Mouse (Mus musculus): ENCODE measurements around the gene Dnajc4. TPM values are rescaled to one million over a fixed set of nuclear protein-coding genes. Genes with fewer than 3 reads are reported as not detected.

The Dnajc4 gene
- total RNA-seq (2021), result 10 to 100 TPM; 51.0 to 57.1 TPM

DNA sequence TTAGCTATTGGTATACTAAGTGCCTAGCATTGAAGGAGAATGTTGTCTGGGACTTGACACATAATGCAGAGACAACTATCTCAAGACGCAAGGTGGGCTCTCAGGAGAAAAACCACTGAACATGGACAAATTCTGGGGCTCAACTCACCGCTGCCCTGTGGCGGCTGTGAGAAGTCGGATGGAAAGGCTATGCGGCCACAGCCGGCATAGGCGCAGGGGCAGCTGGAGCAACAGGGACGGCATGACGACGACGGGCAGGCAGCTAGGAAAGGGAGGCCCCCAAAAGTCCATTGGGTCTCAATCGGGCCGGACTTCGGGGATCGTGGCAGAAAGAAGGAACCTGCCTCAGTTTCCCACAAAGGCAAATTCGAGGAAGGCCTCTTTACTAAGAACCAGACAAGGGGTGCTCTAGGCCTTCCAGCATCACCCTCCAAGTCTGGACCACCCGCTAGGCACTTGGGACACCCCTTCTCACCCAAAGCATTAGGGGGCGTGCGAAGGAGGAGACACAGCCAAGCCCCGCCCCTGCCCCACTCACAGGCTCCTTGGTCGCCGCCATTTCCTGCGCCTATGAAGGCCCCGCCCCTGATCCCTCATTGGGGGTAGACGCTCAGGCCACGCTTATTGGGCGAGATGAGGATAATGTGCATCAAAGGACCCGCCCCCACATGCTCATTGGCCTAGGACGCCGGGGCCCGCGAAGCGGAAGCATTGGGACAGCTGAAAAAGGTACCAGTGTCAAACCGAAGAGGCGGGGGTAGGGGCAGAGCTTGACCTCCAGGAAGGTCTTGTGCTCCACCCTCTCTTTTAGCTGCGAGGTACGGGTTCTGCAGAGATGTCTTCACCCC is at the start of gene Dnajc4:
Gene Dnajc4 (minus strand): TSS at position 562 of the 848 bp plus-strand sequence.
- intact Hi-C loops (cut with DNase I), result loop anchor here (1.0 kb wide), 1 partner anchor 12 kb away; the partner anchor contains the start of gene Fkbp2
- peak; percentile 92 for DNase-seq

DNA sequence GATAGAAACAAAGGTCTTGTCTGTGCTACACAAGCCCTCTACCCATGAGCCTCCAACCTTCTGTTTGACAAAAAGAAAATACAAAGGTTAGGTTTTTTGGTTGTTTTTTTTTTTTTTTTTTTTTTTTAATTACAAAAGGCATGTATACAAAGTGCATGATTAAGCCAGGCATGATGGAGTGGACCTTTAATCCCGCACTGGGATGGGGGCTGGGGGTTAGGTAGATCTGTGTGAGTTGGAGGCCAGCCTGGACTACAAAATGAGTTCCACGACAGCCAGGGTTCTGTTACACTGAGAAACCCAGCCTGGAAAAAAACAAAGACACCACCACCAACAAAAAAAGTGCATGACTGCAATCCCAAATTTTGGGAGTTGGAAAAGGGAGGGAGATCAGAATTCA is 48.8 kb upstream of the Dnajc4 start:
- intact Hi-C loops (cut with DNase I), result no loop called here
- no peak for DNase-seq

DNA sequence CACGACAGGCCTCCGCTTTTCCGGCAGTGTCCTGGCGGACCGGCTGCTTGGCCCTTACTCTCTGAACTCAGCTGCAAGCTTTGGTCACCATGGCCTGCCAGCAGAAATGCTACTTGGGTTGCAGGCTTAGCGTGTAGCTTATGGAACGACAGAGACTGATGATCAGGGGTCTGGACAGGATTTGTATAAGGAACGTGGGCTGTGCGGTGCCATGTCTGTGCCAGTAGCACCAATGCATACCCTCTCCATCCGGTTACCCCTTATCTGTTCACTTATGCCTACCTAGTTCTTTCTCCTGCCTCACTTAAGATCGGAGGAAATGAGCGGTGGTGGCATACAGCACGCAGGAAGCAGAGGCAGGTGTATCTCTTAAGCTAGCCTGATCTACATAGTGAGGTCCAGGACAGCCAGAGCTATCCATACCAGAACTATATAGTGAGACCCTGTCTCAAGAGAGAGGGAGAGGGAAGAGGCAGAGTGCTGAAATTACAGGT is 48.3 kb upstream of the Dnajc4 start:
- intact Hi-C loops (cut with DNase I), result no loop called here
- DNase-seq, result no peak

DNA sequence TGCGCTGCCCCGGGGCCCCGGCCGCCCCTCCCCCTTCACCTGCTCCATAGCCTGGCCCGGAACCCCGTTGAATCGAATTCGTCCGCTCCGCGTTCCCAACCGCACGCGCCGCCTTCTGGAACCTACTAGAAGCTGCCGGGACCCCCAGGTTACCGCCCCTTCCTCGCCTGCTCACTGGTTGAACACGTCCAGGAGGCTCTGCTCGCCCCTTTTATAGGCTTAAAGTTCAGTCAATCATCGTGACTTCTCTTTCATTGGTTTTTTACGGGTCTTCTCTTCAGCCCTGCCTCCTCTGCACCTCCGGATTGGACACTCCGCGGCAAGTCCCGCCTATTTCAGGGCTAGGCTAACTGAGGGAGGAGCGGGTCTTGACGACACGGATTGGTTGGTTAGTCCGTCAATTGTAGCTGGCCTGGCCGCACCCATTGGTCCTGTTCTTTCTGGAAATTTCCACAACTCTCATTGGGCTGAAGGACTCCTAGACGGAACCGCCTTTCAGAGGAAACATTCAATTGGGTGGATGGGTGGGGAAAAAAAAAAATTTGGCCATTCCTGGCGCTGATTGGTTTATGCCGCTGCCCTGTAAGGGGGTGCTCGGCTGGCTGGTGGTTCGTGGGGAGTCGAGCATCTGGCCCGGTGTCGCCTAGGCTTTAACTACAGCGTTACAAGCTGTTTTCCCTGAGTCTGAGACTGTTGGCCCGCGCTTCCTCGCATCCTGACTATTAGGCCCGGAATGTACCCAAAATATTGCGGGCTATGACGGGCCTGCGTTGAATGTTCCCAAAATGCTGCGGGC is 47.7 kb upstream of the Dnajc4 start, which contains the start of gene Stip1:
Gene Stip1 (minus strand): TSS at position 127 of the 796 bp plus-strand sequence.
- DNase-seq, result peak; percentile 97 to 98
- intact Hi-C loops (cut with DNase I), result loop anchor here (5.0 kb wide), 1 partner anchor 43 kb away; the partner anchor contains the start of genes Nudt22 and Trpt1

DNA sequence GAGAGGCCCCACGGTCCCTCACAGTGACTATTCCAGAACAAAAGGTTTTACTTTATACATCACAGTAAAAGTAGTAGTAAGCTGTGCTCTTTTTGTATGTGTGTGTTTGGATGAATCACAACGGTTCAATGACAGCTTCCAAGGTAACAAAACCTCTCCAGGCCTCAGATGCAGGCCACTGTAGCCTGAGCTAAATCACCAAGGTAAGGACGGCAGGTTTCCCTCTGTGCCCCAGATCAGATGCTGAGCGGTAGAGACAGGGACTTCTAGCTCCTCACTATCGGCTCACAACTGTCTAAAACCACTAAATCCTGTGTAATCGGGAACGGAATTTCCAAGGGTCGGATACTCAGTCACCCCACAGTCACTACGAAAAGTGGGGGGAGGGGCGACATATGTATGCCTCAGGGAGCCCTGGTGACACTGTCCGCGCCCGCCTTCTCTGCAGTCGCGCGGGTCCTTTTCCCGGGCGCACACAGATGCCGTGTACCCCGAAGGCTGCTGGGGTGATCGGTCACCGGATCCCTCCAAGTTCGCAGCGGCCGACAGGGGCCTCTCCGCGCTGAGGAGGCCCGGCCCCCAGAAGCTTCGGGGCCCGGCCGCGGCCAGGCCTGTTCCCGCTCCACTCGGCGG is 46.8 kb upstream of the Dnajc4 start:
- peak in 1 of 2 experiments; percentile 49 for DNase-seq
- intact Hi-C loops (cut with DNase I), result loop anchor here (5.0 kb wide), 1 partner anchor 42 kb away; the partner anchor contains the start of genes Nudt22 and Trpt1

DNA sequence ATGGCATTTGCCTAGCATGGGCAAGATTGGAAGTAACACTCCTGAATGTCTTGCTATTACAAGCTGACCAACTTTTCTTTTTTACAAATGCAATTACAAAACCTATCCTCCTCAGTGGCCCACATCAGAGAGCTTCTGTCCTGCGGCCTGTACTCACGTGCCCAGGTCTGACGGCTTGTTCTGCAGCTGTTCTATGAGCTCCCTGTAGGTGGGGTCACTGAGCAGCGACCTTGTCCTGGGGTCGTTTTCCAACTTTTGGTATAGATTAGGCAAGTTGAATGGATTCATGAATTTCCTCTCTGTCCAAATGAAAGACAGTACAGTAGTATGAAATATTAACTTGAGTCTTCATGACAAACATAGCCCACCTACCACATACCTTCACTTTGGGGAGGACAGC is 41.6 kb upstream of the Dnajc4 start:
- no peak for DNase-seq
- intact Hi-C loops (cut with DNase I), result no loop called here

DNA sequence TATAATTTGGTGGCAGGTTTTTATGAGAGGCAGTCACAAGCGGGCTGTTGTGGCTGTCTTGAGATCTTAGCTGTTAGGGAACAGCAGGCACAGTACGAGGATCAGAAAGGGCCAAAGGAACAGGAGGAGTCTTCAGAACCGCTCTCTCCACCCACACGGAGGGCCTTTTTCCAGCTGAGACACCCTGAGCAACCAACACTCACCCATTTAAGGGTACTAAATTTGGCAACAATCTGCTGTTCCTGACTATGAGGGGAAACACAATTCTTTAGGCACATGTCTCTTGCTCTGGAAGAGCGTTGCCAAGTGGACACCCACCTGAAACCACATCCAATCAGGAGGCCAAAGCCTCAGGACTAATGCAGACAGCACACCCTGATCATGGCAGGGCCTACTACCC is 37.2 kb upstream of the Dnajc4 start:
- intact Hi-C loops (cut with DNase I), result no loop called here

DNA sequence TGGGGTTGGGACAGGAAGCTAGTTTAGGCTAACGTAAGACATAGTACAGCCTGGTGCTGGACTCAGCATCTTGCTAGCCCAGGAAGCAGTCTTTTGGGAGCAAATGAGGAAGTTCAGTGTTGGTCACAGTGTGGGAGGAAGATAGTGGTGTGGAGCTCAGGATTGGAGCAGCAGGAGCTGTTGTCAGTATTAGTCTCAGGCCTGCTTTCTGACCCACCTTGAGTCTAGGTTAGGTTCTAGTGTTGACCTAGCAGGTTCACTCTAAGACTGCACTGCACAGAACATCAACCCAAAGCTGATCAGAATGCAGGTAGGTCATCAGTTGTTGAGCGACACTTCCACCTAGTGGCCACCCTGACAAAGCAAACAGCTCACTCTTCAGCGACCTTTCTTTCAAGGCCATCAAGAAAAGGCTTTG is 27.9 kb upstream of the Dnajc4 start:
- intact Hi-C loops (cut with DNase I), result loop anchor here (1.0 to 5.0 kb wide), 3 partner anchors 43 to 533 kb away; partner anchors contain the start of gene Plcb3
- DNase-seq, result peak; percentile 65 to 66

More for the DNA sequence above, 37.2 kb upstream of the Dnajc4 start:
- no peak for DNase-seq

DNA sequence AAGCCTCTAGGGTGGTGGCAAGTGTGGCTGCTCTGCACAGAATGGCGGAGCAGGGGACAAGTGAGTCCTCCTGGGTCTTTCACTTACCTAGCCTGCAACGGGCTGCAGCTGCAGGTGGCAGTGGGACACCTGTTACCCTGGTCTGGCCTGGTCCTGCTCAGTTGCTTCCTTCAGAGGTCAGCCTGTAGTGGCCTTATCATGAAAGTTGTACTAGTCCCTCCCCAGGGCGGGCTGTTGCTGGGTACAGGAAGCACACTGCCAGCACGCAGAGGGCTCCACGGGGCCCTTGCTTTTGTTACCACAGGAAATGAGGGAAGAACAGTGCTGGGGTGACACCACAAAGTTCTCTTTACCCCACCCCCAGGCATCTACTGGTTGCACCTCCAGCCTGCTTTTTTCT is 26.8 kb upstream of the Dnajc4 start, which contains the start of gene Fermt3:
Gene Fermt3 (minus strand): TSS at position 279 of the 400 bp plus-strand sequence.
- DNase-seq, result peak; percentile 41 to 43
- intact Hi-C loops (cut with DNase I), result no loop called here

DNA sequence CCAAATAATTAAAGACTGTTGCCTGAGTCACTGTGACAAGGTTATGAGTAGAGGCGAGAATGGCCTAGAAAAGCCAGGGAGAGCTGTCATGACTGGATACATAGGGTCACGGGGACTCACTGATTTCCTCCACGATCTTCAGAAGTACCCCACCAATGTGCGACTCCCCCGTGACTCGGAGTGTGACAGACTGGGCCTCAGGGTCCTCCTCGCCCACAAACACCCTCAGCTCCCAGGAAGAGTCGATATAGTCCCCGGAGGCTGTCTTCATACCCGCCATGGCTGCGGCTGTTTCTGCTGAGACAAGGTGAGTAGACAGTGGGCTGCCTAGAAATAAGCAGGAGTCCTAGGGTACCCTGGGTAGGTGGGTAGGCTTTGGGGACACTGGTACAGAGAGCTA is 26.2 kb upstream of the Dnajc4 start:
- no peak for DNase-seq
- intact Hi-C loops (cut with DNase I), result no loop called here

DNA sequence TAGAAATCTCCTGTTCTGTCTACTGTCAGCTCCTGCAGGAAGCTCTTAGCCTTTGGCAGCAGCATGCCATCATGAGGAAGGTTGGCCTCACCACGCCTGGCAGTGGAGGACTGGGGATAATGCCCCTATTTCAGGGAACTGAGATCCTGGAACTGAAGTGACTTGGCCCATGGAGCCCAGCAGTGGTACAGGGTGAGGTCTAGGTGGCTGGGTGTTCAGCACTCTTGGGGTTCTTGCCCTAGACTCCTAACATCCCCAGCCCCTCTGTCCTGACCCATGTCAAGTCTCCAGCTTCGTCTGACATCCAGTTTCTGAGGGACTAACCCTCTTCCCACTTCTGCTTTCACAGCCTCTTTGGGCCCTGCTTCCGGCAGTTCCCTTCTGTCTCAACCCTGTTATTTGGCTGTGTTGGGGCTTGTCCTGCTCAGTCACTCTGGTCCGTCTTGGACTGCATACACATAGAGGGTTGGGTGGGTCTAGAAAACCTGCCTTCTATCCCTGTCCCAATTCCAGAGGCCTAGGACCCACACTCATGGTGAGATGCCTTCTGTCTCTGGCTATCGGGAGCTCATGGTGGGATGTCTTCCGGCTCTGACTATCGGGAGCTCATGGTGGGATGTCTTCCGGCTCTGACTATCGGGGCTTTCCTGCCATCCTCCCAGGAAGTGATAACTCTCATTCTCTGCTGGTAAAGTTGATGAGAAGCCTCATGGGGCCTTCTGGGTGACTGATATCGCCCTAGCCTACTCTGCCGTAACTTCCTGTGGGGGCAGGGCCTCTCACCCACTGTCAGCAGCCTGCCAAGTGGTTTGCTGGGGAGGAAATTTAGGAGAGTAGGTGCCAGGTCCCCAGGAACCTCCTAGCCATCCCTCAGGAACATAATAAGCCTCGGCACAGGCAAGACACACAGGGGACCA is 25.4 kb upstream of the Dnajc4 start:
- no peak for DNase-seq
- intact Hi-C loops (cut with DNase I), result no loop called here

DNA sequence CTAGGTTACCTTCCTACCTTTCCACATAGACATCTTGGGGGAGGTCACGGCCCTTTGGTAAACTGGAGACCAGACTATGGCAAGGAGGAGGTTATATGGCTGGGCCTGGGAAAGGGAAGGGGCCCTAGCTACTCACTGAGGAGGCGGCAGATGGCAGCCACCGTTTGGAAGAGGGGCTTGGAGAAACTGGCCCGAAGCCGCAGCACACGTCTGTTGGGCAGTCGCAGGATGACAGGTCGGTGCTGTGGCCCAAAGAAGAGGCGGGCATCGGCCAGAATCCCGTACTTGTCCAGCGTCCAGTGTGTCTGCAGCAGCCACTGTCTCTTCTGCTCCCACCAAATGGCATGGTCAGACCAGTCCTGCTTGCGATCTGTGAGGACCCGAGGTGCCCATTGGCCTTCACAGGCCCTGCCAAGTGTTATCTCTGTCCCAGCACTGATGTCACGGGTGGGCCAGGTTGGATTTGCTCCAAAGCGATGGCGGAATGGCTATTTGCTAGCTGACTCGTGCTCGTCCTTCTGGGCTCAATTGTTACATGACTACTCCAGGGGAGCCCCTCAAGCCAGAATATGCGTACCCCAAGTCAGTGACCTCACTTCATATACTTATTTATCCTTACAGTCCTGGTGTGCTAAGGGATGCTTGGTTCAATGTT is 22.2 kb upstream of the Dnajc4 start:
- intact Hi-C loops (cut with DNase I), result no loop called here

DNA sequence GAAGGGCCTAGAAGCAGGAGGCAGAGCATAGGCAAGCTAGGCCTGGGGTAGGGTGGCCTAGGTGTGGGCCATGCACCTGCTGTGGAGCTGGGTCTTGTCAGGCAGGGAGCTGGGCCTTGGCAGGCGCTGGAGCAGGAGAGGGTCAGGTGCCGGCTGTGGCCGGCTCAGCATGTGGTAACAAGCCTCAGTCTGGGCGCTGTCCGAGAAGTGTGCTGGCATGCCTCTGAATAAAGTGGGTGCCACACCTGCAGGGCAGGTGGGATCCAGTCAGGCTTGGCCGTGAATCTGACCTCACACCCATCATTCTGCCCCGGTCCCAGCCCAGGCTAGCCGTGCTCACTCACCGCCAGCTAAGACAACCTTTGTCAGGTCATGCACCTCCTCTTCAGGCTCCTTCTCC is 21.6 kb upstream of the Dnajc4 start:
- no peak for DNase-seq
- intact Hi-C loops (cut with DNase I), result no loop called here

More for the DNA sequence above, 22.2 kb upstream of the Dnajc4 start:
- no peak for DNase-seq

DNA sequence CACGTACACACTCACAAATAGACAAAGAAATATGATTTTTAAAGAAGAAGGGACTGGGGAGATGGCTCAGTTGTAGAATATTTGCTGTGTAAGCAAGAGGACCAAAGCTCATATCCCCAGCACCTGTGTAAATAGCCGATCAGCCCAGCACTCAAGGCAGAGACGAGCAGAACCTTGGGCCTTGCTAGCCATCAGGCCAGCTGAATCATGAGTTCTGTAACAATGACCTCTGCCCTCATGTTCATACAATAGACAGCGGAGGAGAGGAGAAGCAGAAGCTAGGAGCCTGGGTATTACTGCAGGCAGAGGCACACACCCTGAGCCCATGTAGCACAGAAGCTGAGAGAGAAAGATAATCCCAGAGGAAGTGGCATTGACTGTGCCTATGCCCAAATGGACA is 20.1 kb upstream of the Dnajc4 start:
- intact Hi-C loops (cut with DNase I), result no loop called here

DNA sequence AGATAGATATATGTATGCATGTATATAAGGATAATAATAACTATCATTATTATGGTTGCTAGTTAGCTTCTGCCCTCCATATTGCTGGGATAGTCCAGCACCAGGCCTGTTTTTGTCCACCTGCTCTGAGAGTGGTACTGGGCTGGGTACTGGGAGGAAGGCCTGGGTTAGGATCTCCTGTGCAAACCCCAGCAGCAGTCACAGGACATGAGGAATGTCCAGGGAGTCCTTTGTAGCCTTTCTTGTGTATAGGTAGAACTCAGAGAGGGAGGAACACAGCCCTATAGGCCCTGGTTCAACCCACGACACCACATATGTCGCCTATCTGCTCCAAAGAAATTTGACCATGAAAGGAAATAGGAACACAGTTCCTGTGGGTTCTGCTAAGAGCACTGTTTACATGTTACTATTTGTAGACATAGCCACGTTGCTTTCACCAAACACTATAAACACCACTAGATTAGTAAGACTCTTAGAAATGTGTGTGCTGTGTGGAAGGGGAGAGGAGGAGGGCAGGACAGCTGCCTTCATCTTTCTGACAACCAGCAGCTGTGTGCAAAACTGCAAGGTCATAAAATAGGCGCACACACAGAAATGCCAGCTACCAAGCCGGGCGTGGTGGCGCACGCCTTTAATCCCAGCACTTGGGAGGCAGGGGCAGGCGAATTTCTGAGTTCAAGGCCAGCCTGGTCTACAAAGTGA is 14.7 kb upstream of the Dnajc4 start:
- intact Hi-C loops (cut with DNase I), result no loop called here
- no peak for DNase-seq

More for the DNA sequence above, 20.1 kb upstream of the Dnajc4 start:
- DNase-seq, result no peak

DNA sequence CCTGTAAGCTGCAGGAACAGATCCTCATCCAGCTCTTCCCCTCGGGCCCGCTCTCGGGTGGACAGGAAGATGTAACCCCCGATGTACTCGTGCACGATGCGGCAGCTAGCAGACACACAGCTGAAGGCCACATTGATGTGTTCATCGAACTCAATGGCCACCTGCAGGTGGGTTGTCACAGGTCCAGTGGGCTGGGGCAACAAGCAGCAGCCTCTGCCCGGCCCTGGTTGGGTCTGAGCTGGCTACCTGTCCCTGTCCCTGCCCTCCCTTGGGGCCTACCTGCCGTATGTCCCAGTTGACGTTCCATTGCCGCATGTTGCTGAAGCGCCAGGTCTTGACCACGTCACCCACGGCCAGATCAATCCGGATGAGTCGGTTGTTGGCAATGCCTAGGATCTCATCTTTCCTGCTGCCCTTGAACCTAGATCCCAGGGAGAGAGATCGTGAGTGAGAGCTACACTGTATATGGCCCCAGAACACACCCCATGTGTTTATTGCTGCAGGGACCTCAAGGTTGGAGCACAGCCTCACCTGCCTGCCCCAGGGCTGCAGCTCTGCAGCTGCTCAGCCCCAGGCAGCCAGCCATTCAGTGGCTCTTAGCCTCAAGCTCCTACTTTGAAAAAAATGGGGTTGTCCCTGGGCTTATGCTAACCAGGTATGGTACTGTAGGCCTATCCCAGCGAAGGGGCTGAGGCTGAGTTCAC is 7.1 kb upstream of the Dnajc4 start:
- no peak for DNase-seq
- intact Hi-C loops (cut with DNase I), result loop anchor here (5.0 kb wide), 1 partner anchor 38 kb away; the partner anchor contains the start of gene Stip1

DNA sequence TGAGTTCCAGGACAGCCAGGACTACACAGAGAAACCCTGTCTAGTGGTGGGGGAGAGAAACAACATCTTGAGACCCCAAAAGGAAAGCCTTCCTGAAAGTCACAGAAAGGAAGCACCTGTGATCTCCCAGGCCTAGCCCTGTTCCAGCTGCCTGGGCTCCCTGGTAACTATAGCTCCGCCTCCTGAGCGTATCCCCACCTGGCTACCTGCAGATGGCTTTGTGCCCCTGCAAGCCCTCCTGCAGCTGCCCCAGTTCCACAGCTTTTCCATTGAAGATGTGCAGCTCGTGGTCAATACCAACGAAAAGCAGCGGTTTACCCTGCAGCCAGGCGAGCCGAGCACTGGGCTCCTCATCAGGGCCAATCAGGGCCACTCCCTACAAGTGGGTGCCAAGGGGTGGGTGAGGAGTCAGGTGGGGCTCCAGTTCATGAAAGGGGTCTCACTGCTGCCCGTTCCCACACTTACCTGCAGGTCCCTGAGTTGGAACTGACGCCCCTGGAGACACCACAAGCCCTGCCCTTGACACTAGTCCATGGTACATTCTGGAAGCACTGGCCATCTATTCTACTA is 5.4 kb upstream of the Dnajc4 start:
- DNase-seq, result no peak
- intact Hi-C loops (cut with DNase I), result loop anchor here (5.0 kb wide), 1 partner anchor 39 kb away; the partner anchor contains the start of gene Stip1

Measured in heart, postnatal 36 days (tissue).